Mouse (Mus musculus) ES-E14 (cell line): ENCODE measurements around the gene Usp19.

Experiments
- CHD2 ChIP-seq: IDR thresholded peaks from 2 replicates; pipeline ENCODE4 v1.6.1; 2014; ENCODE audit warnings: mild to moderate bottlenecking, low read depth, low read length, inconsistent platforms
- ZC3H11A ChIP-seq: IDR thresholded peaks from 2 replicates; pipeline ENCODE4 v1.6.1; 2012; ENCODE audit warnings: low read depth, mild to moderate bottlenecking, inconsistent platforms, low read length, borderline replicate concordance
- ZNF384 ChIP-seq: IDR thresholded peaks from 2 replicates; pipeline ENCODE4 v1.6.1; 2012; ENCODE audit warnings: low read depth, low read length, inconsistent platforms

DNA sequence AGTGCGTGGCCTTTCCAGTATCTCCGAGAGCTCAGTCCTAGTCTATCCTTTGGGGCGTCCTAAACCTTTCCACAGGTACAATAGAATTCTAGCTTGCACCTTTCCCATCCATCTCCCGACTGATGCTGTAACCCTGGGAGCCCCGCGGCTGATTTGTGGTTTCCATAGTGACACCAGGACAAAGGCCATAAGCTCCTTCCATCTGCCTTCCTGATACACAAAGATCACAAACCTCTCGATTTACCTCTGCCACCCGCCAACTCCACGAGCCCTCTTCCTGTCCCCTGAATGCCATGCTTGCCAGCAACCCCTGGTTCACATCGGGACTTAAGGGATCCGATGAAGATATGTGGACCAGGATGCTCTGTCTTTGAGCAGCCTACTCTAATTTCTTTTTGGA lies 11.2 kb upstream of the Usp19 start:
- TF ChIP-seq CHD2 (no peak), ZNF384 (no peak), ZC3H11A (no peak)
